Mouse (Mus musculus): ENCODE measurements around the gene Tbx3.

DNA sequence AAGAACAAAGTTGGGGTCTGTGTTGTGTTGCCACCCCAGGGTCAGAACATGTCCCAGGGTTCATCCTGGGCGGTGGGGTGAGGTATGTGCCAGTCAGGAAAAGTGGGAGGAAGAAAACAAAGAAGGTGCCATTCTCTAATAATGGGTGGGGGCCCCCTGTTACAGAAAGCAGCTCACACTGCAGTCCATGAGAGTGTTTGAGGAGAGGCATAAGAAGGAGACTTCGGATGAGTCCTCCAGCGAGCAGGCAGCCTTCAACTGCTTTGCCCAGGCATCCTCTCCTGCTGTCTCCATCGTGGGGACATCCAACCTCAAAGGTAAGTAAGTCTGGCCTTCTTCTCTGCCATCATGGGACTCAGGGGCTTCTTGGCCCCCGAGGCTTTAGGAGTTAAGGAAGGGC, 8.0 kb downstream of the Tbx3 start:
- TF ChIP-seq CTCF (IDR thresholded peaks at IDR 0.05; ENCODE audit: low read depth) = no peak
- no peak for TF ChIP-seq EP300 (optimal IDR thresholded peaks at IDR 0.05)

Measured in stomach, postnatal 0 days (tissue).